Mouse (Mus musculus): Measurements from ENCODE around the gene Psap.

Gene Psap

DNA sequence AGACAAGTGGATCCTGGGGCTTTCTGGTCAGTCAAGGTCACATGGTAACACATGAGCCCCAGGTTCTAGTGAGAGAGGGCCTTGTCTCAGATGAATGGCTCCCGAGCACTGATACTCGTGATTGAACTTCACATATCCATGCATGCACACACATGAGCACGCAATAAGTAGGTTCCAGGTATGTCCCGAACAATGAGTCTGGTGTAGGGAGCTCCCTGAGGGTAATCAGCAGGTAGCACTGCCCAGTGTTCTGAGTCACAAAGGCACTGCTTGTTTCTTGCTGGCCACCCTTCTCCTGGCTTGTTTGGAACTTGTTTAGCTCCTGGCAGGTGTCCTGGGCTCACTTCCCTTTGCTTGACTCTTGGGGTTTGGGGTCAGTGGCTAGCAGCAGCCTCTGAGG, 9.7 kb downstream of the Psap start:
- in situ Hi-C loops (cut with MboI, MseI) = no loop called here

DNA sequence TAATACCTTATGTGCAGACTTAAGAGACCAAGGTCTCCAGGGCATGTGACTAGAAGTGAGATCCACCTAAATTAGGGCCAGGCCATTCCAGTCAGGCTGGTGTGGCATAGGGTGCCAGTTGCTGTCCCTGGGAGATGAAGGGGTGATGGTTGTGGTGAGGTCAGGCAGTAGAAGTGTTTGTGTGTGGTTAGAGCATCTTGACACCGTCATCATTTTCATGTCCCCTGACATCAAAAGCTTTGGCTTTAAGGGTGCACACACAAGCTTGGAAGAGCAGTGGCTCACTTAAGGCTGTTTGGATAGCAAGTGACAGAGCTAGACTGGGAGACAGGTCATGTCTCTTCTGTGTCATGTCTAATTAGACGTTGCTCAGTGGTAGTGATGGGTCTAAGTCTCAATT, 10.3 kb downstream of the Psap start:
- in situ Hi-C loops (cut with MboI, MseI) = no loop called here

GRCm38 (mm10) chr10:60289216-60289615, 11.8 kb downstream of the Psap start:
- in situ Hi-C loops (cut with MboI, MseI) = no loop called here

GRCm38 (mm10) chr10:60290026-60290738, 12.8 kb downstream of the Psap start:
- in situ Hi-C loops (cut with MboI, MseI) = no loop called here

GRCm38 (mm10) chr10:60290739-60291110, 13.3 kb downstream of the Psap start:
- in situ Hi-C loops (cut with MboI, MseI) = no loop called here

- in situ Hi-C loops (cut with MboI, MseI) = no loop called here
Observed at GRCm38 (mm10) chr10:60292209-60292608, 14.8 kb downstream of the Psap start.

GRCm38 (mm10) chr10:60294621-60295020, 17.2 kb downstream of the Psap start:
- in situ Hi-C loops (cut with MboI, MseI) = no loop called here

DNA sequence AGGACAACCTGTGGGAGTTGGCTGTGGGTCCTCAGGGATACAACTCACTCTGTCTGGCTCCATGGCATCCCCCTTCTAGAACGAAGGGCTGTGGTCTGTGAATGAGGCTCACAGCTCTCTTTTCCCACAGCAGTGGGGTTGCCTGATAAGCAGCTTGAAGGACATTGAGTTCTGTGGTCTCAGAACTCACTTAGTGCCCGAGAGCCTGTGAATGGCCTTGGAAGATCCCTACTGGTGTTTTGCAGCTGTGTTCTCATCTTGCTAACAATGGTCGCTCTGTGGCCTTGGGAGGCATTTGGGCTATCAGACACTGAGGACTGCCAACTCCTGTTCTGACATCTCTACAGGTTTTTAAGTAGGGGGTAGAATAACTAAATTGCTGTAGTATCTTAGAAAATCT, 17.9 kb downstream of the Psap start:
- in situ Hi-C loops (cut with MboI, MseI) = no loop called here

DNA sequence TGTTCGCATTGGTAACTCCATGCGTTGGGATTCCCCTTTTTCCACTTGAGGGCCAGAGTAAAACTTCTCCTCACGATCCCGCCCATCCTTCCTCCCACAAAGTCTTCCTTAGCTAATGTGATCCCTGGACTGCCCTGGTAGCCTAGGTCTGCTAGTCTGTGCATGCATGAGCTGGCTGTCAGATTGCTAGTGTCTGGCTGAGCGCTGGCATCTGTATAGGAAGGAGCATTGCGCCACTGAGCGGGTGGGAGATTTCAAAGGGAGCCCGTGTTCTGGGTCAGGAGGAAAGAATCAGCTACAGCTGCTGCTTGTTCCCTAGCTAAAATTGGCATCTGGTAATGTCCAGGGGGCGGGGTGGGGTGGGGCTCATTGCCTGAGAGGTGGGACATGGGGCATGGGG, 18.6 kb downstream of the Psap start:
- in situ Hi-C loops (cut with MboI, MseI) = no loop called here

GRCm38 (mm10) chr10:60299636-60300035, 22.2 kb downstream of the Psap start:
- in situ Hi-C loops (cut with MboI, MseI) = loop anchor here (10.0 kb wide), 1 partner anchor 455 kb away; the partner anchor contains the start of gene Slc29a3

DNA sequence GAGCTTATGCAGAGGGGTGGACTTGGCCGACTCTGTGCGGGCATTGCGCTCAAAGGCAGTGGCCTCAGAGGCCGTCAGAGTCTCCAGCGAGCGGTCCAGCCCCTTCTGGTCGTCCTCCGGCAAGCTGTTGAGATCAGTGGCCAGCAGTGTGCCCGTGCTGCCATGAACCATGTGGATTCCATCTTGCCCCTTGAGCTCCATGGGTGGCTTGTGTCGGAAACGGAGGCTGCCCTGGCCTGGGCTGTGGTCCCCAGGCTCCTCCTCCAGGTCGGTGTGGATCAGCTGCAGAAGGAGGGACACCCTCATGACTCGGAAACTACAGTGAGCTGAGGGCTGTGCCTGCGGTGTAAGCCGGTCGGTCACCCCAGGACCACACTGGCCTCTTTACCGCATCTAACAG, 26.0 kb downstream of the Psap start:
- in situ Hi-C loops (cut with MboI, MseI) = loop anchor here (10.0 kb wide), 1 partner anchor 451 kb away; the partner anchor contains the start of gene Slc29a3

DNA sequence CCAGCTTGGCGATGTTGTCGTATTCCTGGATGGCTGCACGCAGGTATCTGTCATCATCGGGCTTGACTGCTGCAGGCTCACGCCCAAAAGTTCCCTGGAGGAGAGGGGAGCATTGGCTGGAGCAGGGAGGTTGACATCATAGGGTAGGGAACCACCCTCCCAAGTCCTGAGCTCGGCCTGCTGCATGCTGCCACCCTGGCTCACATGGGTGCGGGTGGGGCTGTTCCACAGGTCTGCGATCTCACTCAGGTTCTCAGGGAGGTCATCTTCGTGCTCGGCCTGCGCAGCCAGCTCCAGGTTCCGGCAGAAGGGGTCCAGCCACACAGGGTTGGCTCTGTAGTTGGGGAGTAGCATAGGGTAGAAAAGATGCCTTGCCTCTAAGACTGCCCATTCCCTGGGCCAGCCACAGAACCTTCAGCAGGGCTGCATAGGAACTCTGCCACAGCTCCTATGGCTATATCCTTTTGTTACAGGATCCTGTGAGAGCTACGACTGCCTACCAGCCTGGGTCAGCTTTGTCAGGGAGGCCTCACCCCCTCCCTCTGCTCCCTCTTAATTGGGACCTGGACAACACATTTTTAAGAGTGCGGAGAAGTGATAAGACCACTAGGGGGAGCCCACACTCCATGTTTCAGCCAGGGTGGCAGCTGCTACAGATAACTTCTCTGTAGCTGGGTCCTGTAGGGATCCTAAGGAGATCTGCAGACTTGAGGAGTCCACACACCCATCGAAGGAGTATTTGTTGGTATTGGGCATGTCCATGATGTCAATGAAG, 27.6 kb downstream of the Psap start:
- in situ Hi-C loops (cut with MboI, MseI) = loop anchor here (5.0 to 10.0 kb wide), 2 partner anchors 307 to 450 kb away; partner anchors contain the start of gene Slc29a3

DNA sequence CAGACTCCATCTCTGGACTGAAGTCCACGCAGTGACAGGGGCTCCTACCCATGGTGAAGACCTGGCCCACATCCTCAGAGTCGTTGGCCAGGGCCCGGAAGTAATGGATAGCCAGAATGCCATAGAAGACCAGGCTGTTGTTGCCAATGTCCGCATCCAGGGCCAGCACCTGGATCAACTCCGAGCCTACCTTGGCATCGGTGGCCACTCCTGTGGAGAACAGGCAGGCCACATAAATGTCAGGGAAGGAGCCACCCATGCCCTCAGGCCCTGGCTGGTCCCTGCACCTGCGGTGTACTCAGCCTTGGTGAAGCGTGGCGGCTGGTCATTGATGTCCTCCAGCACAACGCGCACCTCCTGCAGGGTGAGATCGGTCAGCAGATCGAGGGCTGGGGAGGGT, 33.2 kb downstream of the Psap start:
- in situ Hi-C loops (cut with MboI, MseI) = loop anchor here (5.0 kb wide), 1 partner anchor 102 kb away; no protein-coding TSS in a partner anchor

DNA sequence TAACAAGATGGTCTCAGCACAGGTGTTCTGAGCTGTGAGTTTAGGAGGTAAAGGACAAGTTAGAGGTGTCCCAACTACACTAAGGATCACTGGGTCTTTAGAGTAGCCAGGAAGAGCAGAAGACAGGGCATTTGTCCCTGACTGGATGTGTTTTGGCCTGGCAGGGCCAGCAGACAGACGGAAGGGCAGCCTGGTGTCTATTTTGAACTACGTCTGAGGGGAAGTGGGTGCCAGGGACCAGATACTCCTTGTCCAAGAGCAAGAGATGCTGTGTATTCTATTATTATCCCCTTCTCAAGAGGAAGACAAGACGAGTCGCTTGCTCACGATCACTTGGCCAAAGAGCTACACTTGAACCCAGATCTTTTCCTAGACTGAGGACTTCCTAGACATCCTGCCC, 36.2 kb downstream of the Psap start:
- in situ Hi-C loops (cut with MboI, MseI) = loop anchor here (5.0 kb wide), 1 partner anchor 99 kb away; no protein-coding TSS in a partner anchor

- in situ Hi-C loops (cut with MboI, MseI) = no loop called here
Observed at GRCm38 (mm10) chr10:60316166-60316565, 38.7 kb downstream of the Psap start.

DNA sequence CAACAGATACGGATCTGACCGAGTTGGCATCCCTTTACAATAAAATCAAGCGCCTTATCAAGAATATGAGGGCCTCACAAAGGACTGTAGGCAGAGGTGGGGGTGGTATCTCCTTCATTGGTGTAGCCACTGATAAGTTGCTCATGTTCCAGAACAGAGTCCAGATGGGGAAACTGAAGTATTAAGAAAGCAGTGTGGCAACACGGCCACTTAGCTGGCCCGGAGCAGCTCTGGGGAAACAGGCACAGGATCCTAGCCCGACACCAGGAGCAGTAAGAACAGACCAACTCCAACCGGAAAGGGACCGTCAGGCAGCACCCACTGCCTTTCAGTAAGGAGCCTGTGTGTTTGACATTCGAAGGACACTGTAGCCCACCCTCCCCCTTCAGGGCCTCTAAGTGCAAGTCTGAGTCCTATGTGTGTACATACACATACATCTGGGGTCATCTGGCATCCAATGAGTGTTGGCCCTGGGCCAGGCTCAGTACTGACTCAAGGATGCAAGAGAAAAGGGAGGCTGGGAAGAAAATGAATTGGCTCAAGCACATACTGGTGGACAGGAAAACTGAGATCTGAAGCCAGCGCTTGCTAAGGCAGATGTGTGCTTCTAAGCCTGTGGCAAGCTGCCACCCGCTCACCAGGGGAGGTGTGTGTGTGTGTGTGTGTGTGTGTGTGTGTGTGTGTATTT, 51.7 kb downstream of the Psap start:
- in situ Hi-C loops (cut with MboI, MseI) = no loop called here

- in situ Hi-C loops (cut with MboI, MseI) = loop anchor here (10.0 kb wide), 1 partner anchor 720 kb away; no protein-coding TSS in a partner anchor
Observed at GRCm38 (mm10) chr10:60334583-60334982, 57.2 kb downstream of the Psap start.

- in situ Hi-C loops (cut with MboI, MseI) = loop anchor here (10.0 kb wide), 1 partner anchor 720 kb away; no protein-coding TSS in a partner anchor
Observed at GRCm38 (mm10) chr10:60335021-60335420, 57.6 kb downstream of the Psap start.

DNA sequence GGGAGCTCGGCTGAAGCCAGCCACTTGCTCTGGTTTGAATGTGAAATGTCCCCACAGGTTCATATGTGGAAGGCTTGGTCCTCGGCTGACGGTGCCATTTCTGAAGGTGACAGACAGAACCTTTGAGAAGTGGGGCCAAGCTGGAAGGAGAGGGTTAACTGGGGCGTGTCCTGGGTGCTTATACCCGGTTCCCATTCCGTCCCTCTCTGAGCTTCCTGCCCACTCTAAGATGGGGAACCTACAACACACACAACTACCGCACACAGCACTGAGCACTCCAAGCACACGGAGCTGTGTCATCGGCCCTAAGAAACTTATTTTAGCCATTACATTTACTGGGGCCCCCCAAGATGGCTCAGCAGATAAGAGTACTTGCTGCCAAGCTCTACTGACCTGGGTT, 64.1 kb downstream of the Psap start:
- in situ Hi-C loops (cut with MboI, MseI) = no loop called here

- in situ Hi-C loops (cut with MboI, MseI) = no loop called here
Observed at GRCm38 (mm10) chr10:60344111-60344510, 66.7 kb downstream of the Psap start.

GRCm38 (mm10) chr10:60346056-60346455, 68.6 kb downstream of the Psap start:
- in situ Hi-C loops (cut with MboI, MseI) = loop anchor here (5.0 kb wide), 1 partner anchor 36 kb away; no protein-coding TSS in a partner anchor

All from regulatory T cell (primary cell).